Mouse (Mus musculus): ENCODE measurements around the gene Fxyd5. TPM values are rescaled to one million over a fixed set of nuclear protein-coding genes. Genes with fewer than 3 reads are reported as not detected.
A peak's percentile ranks its signal among the peaks of the same experiment; 100 is the strongest.

Fxyd5 gene
- 10 to 100 TPM; 53.1 to 81.6 (median 58.8) TPM for total RNA-seq (2022)

- DNase-seq: no peak
These were observed at the start of gene Fxyd5 for GRCm38 (mm10) chr7:31042431-31042910. Gene Fxyd5 (minus strand): TSS chr7:31042481.

GRCm38 (mm10) chr7:31089721-31090120 is 47.4 kb upstream of the Fxyd5 start:
- no peak for DNase-seq

GRCm38 (mm10) chr7:31088206-31088605 is 45.9 kb upstream of the Fxyd5 start:
- DNase-seq: no peak

GRCm38 (mm10) chr7:31087262-31087661 is 45.0 kb upstream of the Fxyd5 start:
- DNase-seq: no peak

GRCm38 (mm10) chr7:31086175-31086755 is 44.0 kb upstream of the Fxyd5 start:
- no peak for DNase-seq

GRCm38 (mm10) chr7:31085171-31085570 is 42.9 kb upstream of the Fxyd5 start:
- DNase-seq: no peak

GRCm38 (mm10) chr7:31084140-31084539 is 41.9 kb upstream of the Fxyd5 start:
- DNase-seq: no peak

- DNase-seq: peak; percentile 39
These were observed 40.7 kb upstream of the Fxyd5 start for GRCm38 (mm10) chr7:31082831-31083588.

GRCm38 (mm10) chr7:31082106-31082505 is 39.8 kb upstream of the Fxyd5 start:
- DNase-seq: no peak

- DNase-seq: no peak
These were observed 38.8 kb upstream of the Fxyd5 start for GRCm38 (mm10) chr7:31081106-31081505.

- DNase-seq: no peak
These were observed 38.3 kb upstream of the Fxyd5 start for GRCm38 (mm10) chr7:31080611-31081010.

- DNase-seq: no peak
These were observed 37.4 kb upstream of the Fxyd5 start for GRCm38 (mm10) chr7:31079670-31080069.

GRCm38 (mm10) chr7:31077885-31078445 is 35.7 kb upstream of the Fxyd5 start:
- DNase-seq: no peak

- no peak for DNase-seq
These were observed 35.2 kb upstream of the Fxyd5 start for GRCm38 (mm10) chr7:31077470-31077869.

GRCm38 (mm10) chr7:31076492-31076891 is 34.2 kb upstream of the Fxyd5 start, which contains the start of gene Fxyd3:
Gene Fxyd3 (minus strand): TSS chr7:31076704.
- DNase-seq: no peak

GRCm38 (mm10) chr7:31074713-31075069 is 32.4 kb upstream of the Fxyd5 start:
- no peak for DNase-seq

- DNase-seq: no peak
These were observed 31.9 kb upstream of the Fxyd5 start for GRCm38 (mm10) chr7:31074061-31074712.

- DNase-seq: no peak
These were observed 31.3 kb upstream of the Fxyd5 start for GRCm38 (mm10) chr7:31073546-31073945.

- no peak for DNase-seq
These were observed 30.0 kb upstream of the Fxyd5 start for GRCm38 (mm10) chr7:31072326-31072725.

- DNase-seq: no peak
These were observed 28.0 kb upstream of the Fxyd5 start for GRCm38 (mm10) chr7:31070324-31070723.

- no peak for DNase-seq
These were observed 27.2 kb upstream of the Fxyd5 start for GRCm38 (mm10) chr7:31069491-31069890.

- DNase-seq: no peak
These were observed 25.6 kb upstream of the Fxyd5 start for GRCm38 (mm10) chr7:31067836-31068235.

GRCm38 (mm10) chr7:31063074-31063560 is 20.8 kb upstream of the Fxyd5 start:
- no peak for DNase-seq
